Mouse (Mus musculus): ENCODE measurements around the gene Snn. TPM values are rescaled to one million over a fixed set of nuclear protein-coding genes. Genes with fewer than 3 reads are reported as not detected.

The Snn gene
- polyA plus RNA-seq, 1 experiment from 2014 or later = 20.4 TPM

DNA sequence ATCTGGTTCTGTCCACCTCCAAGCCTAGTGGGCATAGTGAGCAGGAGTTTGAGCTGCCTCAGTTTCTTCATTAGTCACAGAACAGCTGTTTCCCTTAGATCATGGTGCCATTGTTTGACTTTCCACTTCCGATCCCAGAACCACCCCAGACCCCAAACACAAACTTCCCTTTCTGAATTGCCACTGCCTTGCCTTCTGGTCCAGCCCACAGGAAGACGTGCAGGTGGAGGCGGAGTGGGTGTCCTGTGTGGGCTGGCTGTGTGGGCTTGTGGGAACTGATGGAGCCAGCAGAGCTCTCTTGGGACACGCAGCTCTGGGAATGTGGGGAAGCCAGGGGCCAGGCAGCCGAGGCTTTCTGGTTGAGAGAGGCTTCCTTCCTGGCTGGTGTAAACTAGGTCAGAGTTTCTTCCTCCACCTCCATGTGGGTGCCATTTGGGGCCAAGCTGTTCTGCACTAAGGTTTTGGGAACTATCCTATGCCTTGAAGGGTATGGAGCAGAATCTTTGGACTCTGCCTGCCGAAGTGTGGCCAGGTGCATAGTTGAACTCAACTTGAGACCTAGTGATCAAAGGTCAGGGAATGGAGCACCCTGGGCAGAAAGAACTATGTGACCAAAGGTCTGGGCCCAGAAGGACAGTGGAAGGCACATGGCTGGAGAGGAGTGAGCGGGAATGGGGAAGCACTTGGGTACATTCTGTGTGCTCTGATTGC, 9.1 kb downstream of the Snn start:
- no peak overlapping the region for H3K9ac ChIP-seq (ENCODE audit: low read depth, low read length)
- 56% methylated on average over 7 of the region's 7 CpGs for WGBS
- peaks cover 6% of the 10 kb centered on the region for H3K36me3 ChIP-seq (ENCODE audit: control insufficient read depth, insufficient read depth, low read length)
- no peaks in the 10 kb centered on the region for H3K9me3 ChIP-seq (ENCODE audit: control insufficient read depth, low read length)
- peak overlapping the region; percentile 34; the same call in 1 of the 2 replicates for H3K27ac ChIP-seq (ENCODE audit: low read length)
- H3K4me2 ChIP-seq (ENCODE audit: low read depth, low read length) = 0 out of 2 replicates have a peak overlapping the region, but pooled peaks have one; percentile 2
- peaks cover 28% of the 10 kb centered on the region for H3K4me1 ChIP-seq (ENCODE audit: control insufficient read depth, insufficient read depth, low read length)
- H3K27me3 ChIP-seq (replicated peaks; ENCODE audit: control insufficient read depth, insufficient read depth, low read length) = no peaks in the 10 kb centered on the region
- ATAC-seq = no peak
- no peak overlapping the region for H3K4me3 ChIP-seq (ENCODE audit: low read length)

DNA sequence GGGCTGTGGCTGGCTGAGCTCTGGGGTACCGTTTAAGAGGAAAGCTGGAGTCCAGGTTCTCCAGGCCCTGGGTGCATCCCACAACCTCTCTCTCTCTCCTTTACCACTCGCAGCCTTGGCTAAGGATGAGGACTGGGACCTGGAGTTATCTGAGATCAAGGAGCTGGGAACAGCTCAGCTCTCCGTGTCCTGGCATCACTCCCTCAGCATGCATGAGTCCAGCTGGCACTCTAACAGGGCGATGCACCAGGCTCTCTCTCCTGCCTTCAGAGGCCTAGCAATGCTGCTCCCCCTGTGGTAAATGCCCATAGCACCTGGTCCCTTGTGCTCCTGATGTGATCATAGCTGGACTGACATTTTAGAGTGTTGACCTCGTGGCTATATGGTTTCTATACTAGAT, 10.4 kb downstream of the Snn start:
- no peak for ATAC-seq
- H3K36me3 ChIP-seq (ENCODE audit: control insufficient read depth, insufficient read depth, low read length) = peaks cover 11% of the 10 kb centered on the region
- no peak overlapping the region for H3K4me3 ChIP-seq (ENCODE audit: low read length)
- WGBS = 84% methylated on average over 5 of the region's 5 CpGs
- H3K27ac ChIP-seq (ENCODE audit: low read length) = no peak overlapping the region
- H3K27me3 ChIP-seq (replicated peaks; ENCODE audit: control insufficient read depth, insufficient read depth, low read length) = no peaks in the 10 kb centered on the region
- no peak overlapping the region for H3K4me2 ChIP-seq (ENCODE audit: low read depth, low read length)
- peaks cover 26% of the 10 kb centered on the region for H3K4me1 ChIP-seq (ENCODE audit: control insufficient read depth, insufficient read depth, low read length)
- no peaks in the 10 kb centered on the region for H3K9me3 ChIP-seq (ENCODE audit: control insufficient read depth, low read length)
- H3K9ac ChIP-seq (ENCODE audit: low read depth, low read length) = no peak overlapping the region

DNA sequence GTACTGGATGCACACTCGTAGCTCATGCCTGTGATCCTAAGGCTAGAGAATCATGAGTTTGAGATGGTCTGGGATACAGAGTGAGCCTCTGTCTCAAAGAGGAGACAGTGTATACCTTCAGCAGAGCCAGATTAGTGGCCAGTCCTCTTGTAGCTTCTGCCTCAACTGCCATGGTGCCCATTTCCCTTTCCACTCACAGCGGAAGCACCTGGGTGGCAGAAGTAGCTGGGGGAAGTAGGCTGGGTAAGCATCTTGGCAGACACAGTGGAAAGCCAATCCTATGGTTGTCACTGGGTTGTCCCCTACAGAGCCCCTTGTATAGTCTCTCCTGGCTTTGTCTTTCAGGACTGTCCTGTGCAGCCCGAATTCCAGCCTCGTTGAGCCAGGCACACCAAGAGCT, 11.1 kb downstream of the Snn start:
- H3K4me1 ChIP-seq (ENCODE audit: control insufficient read depth, insufficient read depth, low read length) = peaks cover 26% of the 10 kb centered on the region
- no peak overlapping the region for H3K9ac ChIP-seq (ENCODE audit: low read depth, low read length)
- H3K36me3 ChIP-seq (ENCODE audit: control insufficient read depth, insufficient read depth, low read length) = peaks cover 11% of the 10 kb centered on the region
- 89% methylated on average over 4 of the region's 4 CpGs for WGBS
- no peaks in the 10 kb centered on the region for H3K9me3 ChIP-seq (ENCODE audit: control insufficient read depth, low read length)
- H3K27me3 ChIP-seq (replicated peaks; ENCODE audit: control insufficient read depth, insufficient read depth, low read length) = no peaks in the 10 kb centered on the region
- no peak overlapping the region for H3K4me2 ChIP-seq (ENCODE audit: low read depth, low read length)
- H3K4me3 ChIP-seq (ENCODE audit: low read length) = no peak overlapping the region
- no peak overlapping the region for H3K27ac ChIP-seq (ENCODE audit: low read length)
- ATAC-seq = no peak

DNA sequence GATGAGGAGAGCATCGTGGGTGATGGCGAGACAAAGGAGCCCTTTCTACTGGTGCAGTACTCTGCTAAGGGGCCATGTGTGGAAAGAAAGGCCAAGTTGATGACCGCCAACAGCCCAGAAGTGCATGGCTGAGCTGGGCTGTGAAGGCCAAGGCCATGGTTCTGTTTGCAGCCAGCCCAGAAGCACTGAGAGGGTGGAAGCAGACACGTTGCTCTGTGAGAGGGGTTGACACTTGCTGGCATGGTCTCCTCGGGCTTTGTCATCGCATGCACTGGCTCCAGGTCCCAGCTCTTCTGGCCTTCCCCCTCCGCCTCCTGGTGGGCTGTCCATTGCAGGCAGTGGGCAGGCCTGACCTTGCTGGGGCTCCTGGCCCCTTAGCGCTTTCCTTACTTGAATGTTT, 11.7 kb downstream of the Snn start:
- H3K9ac ChIP-seq (ENCODE audit: low read depth, low read length) = no peak overlapping the region
- peaks cover 11% of the 10 kb centered on the region for H3K36me3 ChIP-seq (ENCODE audit: control insufficient read depth, insufficient read depth, low read length)
- 79% methylated on average over 8 of the region's 8 CpGs for WGBS
- no peak overlapping the region for H3K27ac ChIP-seq (ENCODE audit: low read length)
- no peaks in the 10 kb centered on the region for H3K9me3 ChIP-seq (ENCODE audit: control insufficient read depth, low read length)
- H3K4me1 ChIP-seq (ENCODE audit: control insufficient read depth, insufficient read depth, low read length) = peaks cover 23% of the 10 kb centered on the region
- H3K4me3 ChIP-seq (ENCODE audit: low read length) = no peak overlapping the region
- ATAC-seq = no peak
- no peaks in the 10 kb centered on the region for H3K27me3 ChIP-seq (replicated peaks; ENCODE audit: control insufficient read depth, insufficient read depth, low read length)
- H3K4me2 ChIP-seq (ENCODE audit: low read depth, low read length) = no peak overlapping the region

DNA sequence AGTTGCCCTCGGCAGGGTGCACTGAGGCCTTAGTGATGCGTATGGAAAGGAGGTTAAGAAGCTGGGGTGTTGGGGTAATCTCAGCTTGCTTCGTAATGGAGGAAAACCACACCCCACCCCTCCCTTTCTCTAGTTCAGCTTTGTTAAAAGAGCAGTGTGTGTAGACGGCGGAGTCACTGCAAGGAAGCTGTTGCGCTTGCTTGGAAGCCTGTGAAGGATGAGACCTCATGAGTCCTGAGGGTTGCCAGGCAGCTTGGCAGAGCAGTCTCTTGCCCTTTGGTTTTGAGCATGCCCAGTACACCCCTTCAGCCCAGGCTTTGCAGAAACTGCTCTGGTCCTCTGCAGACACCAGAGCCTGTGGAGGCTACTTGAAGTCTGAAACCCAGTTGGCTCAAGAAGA, 12.3 kb downstream of the Snn start:
- Histone ChIP-seq H3K27ac (ENCODE audit: low read length) (no peak overlapping the region), H3K4me3 (ENCODE audit: low read length) (no peak overlapping the region), H3K9me3 (ENCODE audit: control insufficient read depth, low read length) (no peaks in the 10 kb centered on the region), H3K36me3 (ENCODE audit: control insufficient read depth, insufficient read depth, low read length) (peaks cover 11% of the 10 kb centered on the region), H3K4me1 (ENCODE audit: control insufficient read depth, insufficient read depth, low read length) (peaks cover 17% of the 10 kb centered on the region), H3K9ac (ENCODE audit: low read depth, low read length) (no peak overlapping the region), H3K27me3 (replicated peaks; ENCODE audit: control insufficient read depth, insufficient read depth, low read length) (no peaks in the 10 kb centered on the region), H3K4me2 (ENCODE audit: low read depth, low read length) (no peak overlapping the region)
- WGBS = 78% methylated on average over 6 of the region's 6 CpGs
- no peak for ATAC-seq

DNA sequence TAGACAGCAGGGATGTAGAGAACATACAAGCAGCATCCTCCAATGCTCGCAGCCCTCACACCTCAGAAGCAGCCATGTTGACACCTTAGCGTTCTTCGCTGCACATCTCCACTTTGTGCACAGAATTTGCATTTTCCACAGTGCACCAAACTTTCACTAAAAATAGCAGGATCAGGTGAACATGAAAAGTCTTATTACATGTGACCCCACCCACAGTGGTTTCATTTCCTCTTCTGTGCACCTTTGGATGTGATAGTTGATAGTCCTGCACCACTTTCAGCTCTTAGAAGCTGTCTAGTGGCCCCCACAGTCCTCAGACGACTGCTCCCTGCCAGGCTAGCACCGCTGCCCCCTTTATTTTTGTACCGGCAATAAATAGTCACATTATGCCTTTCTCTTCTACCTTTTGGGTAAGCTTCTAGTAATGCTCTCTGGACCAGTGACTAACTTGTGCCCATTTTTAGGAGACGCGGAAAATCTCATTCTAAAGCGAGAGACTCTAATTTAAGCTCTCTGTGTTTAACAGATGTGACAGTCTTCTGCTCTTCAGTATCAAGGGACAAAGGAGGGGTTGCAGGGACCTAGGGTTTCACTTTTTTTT, 17.0 kb downstream of the Snn start:
- H3K9ac ChIP-seq (ENCODE audit: low read depth, low read length) = no peak overlapping the region
- no peak overlapping the region for H3K4me3 ChIP-seq (ENCODE audit: low read length)
- no peak overlapping the region for H3K27ac ChIP-seq (ENCODE audit: low read length)
- H3K4me1 ChIP-seq (ENCODE audit: control insufficient read depth, insufficient read depth, low read length) = no peaks in the 10 kb centered on the region
- WGBS = 90% methylated on average over 9 of the region's 9 CpGs
- no peaks in the 10 kb centered on the region for H3K27me3 ChIP-seq (replicated peaks; ENCODE audit: control insufficient read depth, insufficient read depth, low read length)
- H3K4me2 ChIP-seq (ENCODE audit: low read depth, low read length) = no peak overlapping the region
- H3K9me3 ChIP-seq (ENCODE audit: control insufficient read depth, low read length) = no peaks in the 10 kb centered on the region
- peaks cover 28% of the 10 kb centered on the region for H3K36me3 ChIP-seq (ENCODE audit: control insufficient read depth, insufficient read depth, low read length)
- ATAC-seq = no peak

DNA sequence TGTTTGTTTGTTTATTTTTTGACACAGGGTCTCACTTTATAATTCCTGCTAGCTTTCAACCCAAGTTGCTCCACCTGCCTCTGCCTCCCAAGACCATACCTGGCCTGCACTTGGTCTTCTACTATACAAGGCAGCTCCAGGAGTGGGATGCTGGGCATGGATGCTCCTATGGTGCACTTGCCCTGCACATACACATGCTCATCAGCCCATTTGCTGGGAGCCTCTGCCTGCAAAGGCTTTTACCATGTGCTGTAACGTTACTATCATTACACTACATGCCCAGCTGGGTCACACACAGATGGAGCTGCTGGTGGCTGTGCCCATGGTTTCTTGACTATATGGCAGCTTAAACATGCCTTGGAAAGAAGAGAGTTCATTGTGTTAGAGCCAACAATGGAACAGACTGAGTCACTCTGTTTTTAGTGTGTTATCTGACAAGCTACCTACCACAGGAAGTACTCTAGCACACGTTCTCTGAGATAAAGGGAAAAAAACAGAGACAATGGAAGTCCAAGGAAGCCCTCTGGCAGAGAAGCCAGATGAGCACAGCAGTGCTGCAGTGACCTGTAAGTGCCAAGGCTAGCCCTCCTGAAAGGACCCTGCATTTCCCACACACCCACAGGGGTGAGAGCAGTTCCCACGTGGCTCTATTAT, 17.6 kb downstream of the Snn start:
- Histone ChIP-seq H3K9me3 (ENCODE audit: control insufficient read depth, low read length) (no peaks in the 10 kb centered on the region), H3K9ac (ENCODE audit: low read depth, low read length) (no peak overlapping the region), H3K27ac (ENCODE audit: low read length) (no peak overlapping the region), H3K27me3 (replicated peaks; ENCODE audit: control insufficient read depth, insufficient read depth, low read length) (no peaks in the 10 kb centered on the region), H3K4me1 (ENCODE audit: control insufficient read depth, insufficient read depth, low read length) (no peaks in the 10 kb centered on the region), H3K4me3 (ENCODE audit: low read length) (no peak overlapping the region), H3K36me3 (ENCODE audit: control insufficient read depth, insufficient read depth, low read length) (peaks cover 28% of the 10 kb centered on the region), H3K4me2 (ENCODE audit: low read depth, low read length) (no peak overlapping the region)
- WGBS = 73% methylated on average over 3 of the region's 3 CpGs
- no peak for ATAC-seq

DNA sequence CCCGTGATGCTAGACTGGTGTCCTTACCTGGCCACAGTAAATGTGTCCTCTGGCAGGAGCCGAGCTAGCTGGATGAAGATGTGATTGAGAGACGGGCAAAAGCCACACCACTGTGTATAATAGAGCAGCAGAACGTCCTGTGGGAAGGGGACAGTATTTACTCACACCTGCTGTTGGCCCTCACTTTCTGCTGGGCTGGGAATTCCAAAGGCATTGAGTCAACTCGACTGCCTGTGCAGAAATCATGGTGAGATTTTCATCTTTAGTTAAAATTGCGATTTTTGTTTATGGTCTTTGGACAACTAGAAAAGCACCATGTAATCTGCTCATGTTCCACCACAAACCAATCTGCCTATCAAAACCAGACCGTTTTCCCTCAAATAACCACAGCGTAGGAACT, 23.4 kb downstream of the Snn start:
- Histone ChIP-seq H3K36me3 (ENCODE audit: control insufficient read depth, insufficient read depth, low read length) (peaks cover 16% of the 10 kb centered on the region), H3K9me3 (ENCODE audit: control insufficient read depth, low read length) (no peaks in the 10 kb centered on the region), H3K27ac (ENCODE audit: low read length) (no peak overlapping the region), H3K27me3 (replicated peaks; ENCODE audit: control insufficient read depth, insufficient read depth, low read length) (no peaks in the 10 kb centered on the region), H3K9ac (ENCODE audit: low read depth, low read length) (no peak overlapping the region), H3K4me3 (ENCODE audit: low read length) (no peak overlapping the region), H3K4me1 (ENCODE audit: control insufficient read depth, insufficient read depth, low read length) (no peaks in the 10 kb centered on the region), H3K4me2 (ENCODE audit: low read depth, low read length) (no peak overlapping the region)
- ATAC-seq = no peak
- 90% methylated on average over 8 of the region's 8 CpGs for WGBS

DNA sequence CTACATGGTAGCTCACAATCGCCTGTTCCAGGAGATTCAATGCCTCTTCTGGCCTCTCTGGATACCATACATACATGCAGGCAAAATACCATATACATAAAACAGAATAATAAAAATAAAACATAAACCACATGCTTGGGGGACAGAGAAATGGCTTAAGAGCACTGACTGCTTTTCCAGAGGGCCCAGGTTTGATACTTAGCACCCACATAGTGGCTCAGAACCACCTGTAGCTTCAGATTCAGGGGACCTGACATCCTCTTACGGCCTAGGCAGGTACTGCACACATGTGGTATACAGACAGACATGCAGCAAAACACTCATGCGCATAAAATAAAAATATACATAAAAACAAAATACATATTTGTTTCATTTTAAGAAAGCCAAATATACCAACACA, 25.6 kb downstream of the Snn start:
- H3K9ac ChIP-seq (ENCODE audit: low read depth, low read length) = no peak overlapping the region
- H3K4me1 ChIP-seq (ENCODE audit: control insufficient read depth, insufficient read depth, low read length) = no peaks in the 10 kb centered on the region
- no peak overlapping the region for H3K27ac ChIP-seq (ENCODE audit: low read length)
- no peak for ATAC-seq
- no peak overlapping the region for H3K4me2 ChIP-seq (ENCODE audit: low read depth, low read length)
- H3K9me3 ChIP-seq (ENCODE audit: control insufficient read depth, low read length) = no peaks in the 10 kb centered on the region
- H3K4me3 ChIP-seq (ENCODE audit: low read length) = no peak overlapping the region
- H3K36me3 ChIP-seq (ENCODE audit: control insufficient read depth, insufficient read depth, low read length) = peaks cover 13% of the 10 kb centered on the region
- H3K27me3 ChIP-seq (replicated peaks; ENCODE audit: control insufficient read depth, insufficient read depth, low read length) = no peaks in the 10 kb centered on the region
- 93% methylated on average over 3 of the region's 3 CpGs for WGBS

Data from intestine, embryonic 16.5 days (tissue).